Mouse (Mus musculus): Measurements from ENCODE around the gene Agps. TPM values are rescaled to one million over a fixed set of nuclear protein-coding genes. Genes with fewer than 3 reads are reported as not detected.
A peak's percentile ranks its signal among the peaks of the same experiment; 100 is the strongest.

The Agps gene
- polyA plus RNA-seq, 1 experiment from 2014 or later: 66.2 TPM

- DNase-seq (ENCODE audit: low spot score): no peak
- 59% methylated on average over 7 of the region's 7 CpGs for WGBS
- H3K9me3 ChIP-seq (ENCODE audit: control insufficient read depth, low read length): no peaks in the 10 kb centered on the region
- H3K4me1 ChIP-seq (ENCODE audit: control insufficient read depth, insufficient read depth, low read length): no peaks in the 10 kb centered on the region
- no peak overlapping the region for H3K4me2 ChIP-seq (ENCODE audit: low read depth)
- H3K9ac ChIP-seq (ENCODE audit: low read length): no peak overlapping the region
- H3K4me3 ChIP-seq (ENCODE audit: low read depth, low read length): no peak overlapping the region
- no peaks in the 10 kb centered on the region for H3K36me3 ChIP-seq (ENCODE audit: control insufficient read depth, insufficient read depth, low read length)
- no peak for ATAC-seq (ENCODE audit: insufficient read depth, low FRiP score, low TSS enrichment)
- no peak overlapping the region for H3K27ac ChIP-seq (ENCODE audit: low read depth, low read length)
- no peaks in the 10 kb centered on the region for H3K27me3 ChIP-seq (ENCODE audit: control insufficient read depth, insufficient read depth, low read length)
Observed at GRCm38 (mm10) chr2:75823736-75824135, 8.2 kb upstream of the Agps start.

GRCm38 (mm10) chr2:75824144-75824543, 7.8 kb upstream of the Agps start:
- no peak overlapping the region for H3K9ac ChIP-seq (ENCODE audit: low read length)
- no peaks in the 10 kb centered on the region for H3K27me3 ChIP-seq (ENCODE audit: control insufficient read depth, insufficient read depth, low read length)
- 28% methylated on average over 6 of the region's 6 CpGs for WGBS
- DNase-seq (ENCODE audit: low spot score) (no peak), ATAC-seq (ENCODE audit: insufficient read depth, low FRiP score, low TSS enrichment) (no peak)
- H3K36me3 ChIP-seq (ENCODE audit: control insufficient read depth, insufficient read depth, low read length): no peaks in the 10 kb centered on the region
- no peak overlapping the region for H3K4me3 ChIP-seq (ENCODE audit: low read depth, low read length)
- no peaks in the 10 kb centered on the region for H3K9me3 ChIP-seq (ENCODE audit: control insufficient read depth, low read length)
- H3K4me2 ChIP-seq (ENCODE audit: low read depth): no peak overlapping the region
- no peaks in the 10 kb centered on the region for H3K4me1 ChIP-seq (ENCODE audit: control insufficient read depth, insufficient read depth, low read length)
- H3K27ac ChIP-seq (ENCODE audit: low read depth, low read length): no peak overlapping the region

GRCm38 (mm10) chr2:75824846-75825245, 7.1 kb upstream of the Agps start:
- Histone ChIP-seq H3K4me2 (ENCODE audit: low read depth) (no peak overlapping the region), H3K9me3 (ENCODE audit: control insufficient read depth, low read length) (no peaks in the 10 kb centered on the region), H3K4me3 (ENCODE audit: low read depth, low read length) (no peak overlapping the region), H3K9ac (ENCODE audit: low read length) (no peak overlapping the region), H3K27ac (ENCODE audit: low read depth, low read length) (no peak overlapping the region), H3K36me3 (ENCODE audit: control insufficient read depth, insufficient read depth, low read length) (no peaks in the 10 kb centered on the region), H3K4me1 (ENCODE audit: control insufficient read depth, insufficient read depth, low read length) (no peaks in the 10 kb centered on the region), H3K27me3 (ENCODE audit: control insufficient read depth, insufficient read depth, low read length) (no peaks in the 10 kb centered on the region)
- DNase-seq (ENCODE audit: low spot score): peak; percentile 23
- 7% methylated on average over 3 of the region's 3 CpGs for WGBS
- no peak for ATAC-seq (ENCODE audit: insufficient read depth, low FRiP score, low TSS enrichment)

- 63% methylated on average over 1 of the region's 1 CpGs for WGBS
Observed at GRCm38 (mm10) chr2:75825603-75826002, 6.4 kb upstream of the Agps start.

GRCm38 (mm10) chr2:75828931-75829610, 2.9 kb upstream of the Agps start:
- no peaks in the 10 kb centered on the region for H3K9me3 ChIP-seq (ENCODE audit: control insufficient read depth, low read length)
- no peak overlapping the region for H3K27ac ChIP-seq (ENCODE audit: low read depth, low read length)
- no peak overlapping the region for H3K4me2 ChIP-seq (ENCODE audit: low read depth)
- H3K4me3 ChIP-seq (ENCODE audit: low read depth, low read length): no peak overlapping the region
- peaks cover 8% of the 10 kb centered on the region for H3K4me1 ChIP-seq (ENCODE audit: control insufficient read depth, insufficient read depth, low read length)
- 85% methylated on average over 8 of the region's 8 CpGs for WGBS
- H3K36me3 ChIP-seq (ENCODE audit: control insufficient read depth, insufficient read depth, low read length): no peaks in the 10 kb centered on the region
- ATAC-seq (ENCODE audit: insufficient read depth, low FRiP score, low TSS enrichment): no peak
- no peaks in the 10 kb centered on the region for H3K27me3 ChIP-seq (ENCODE audit: control insufficient read depth, insufficient read depth, low read length)
- no peak overlapping the region for H3K9ac ChIP-seq (ENCODE audit: low read length)
- DNase-seq (ENCODE audit: low spot score): no peak

More at GRCm38 (mm10) chr2:75825603-75826002, 6.4 kb upstream of the Agps start:
- Histone ChIP-seq H3K27ac (ENCODE audit: low read depth, low read length) (no peak overlapping the region), H3K9ac (ENCODE audit: low read length) (no peak overlapping the region), H3K36me3 (ENCODE audit: control insufficient read depth, insufficient read depth, low read length) (no peaks in the 10 kb centered on the region), H3K9me3 (ENCODE audit: control insufficient read depth, low read length) (no peaks in the 10 kb centered on the region), H3K4me2 (ENCODE audit: low read depth) (no peak overlapping the region), H3K27me3 (ENCODE audit: control insufficient read depth, insufficient read depth, low read length) (no peaks in the 10 kb centered on the region), H3K4me3 (ENCODE audit: low read depth, low read length) (no peak overlapping the region), H3K4me1 (ENCODE audit: control insufficient read depth, insufficient read depth, low read length) (no peaks in the 10 kb centered on the region)
- ATAC-seq (ENCODE audit: insufficient read depth, low FRiP score, low TSS enrichment) (no peak), DNase-seq (ENCODE audit: low spot score) (no peak)

- Histone ChIP-seq H3K4me1 (ENCODE audit: control insufficient read depth, insufficient read depth, low read length) (peaks cover 8% of the 10 kb centered on the region), H3K9ac (ENCODE audit: low read length) (no peak overlapping the region), H3K36me3 (ENCODE audit: control insufficient read depth, insufficient read depth, low read length) (no peaks in the 10 kb centered on the region), H3K27me3 (ENCODE audit: control insufficient read depth, insufficient read depth, low read length) (no peaks in the 10 kb centered on the region), H3K4me3 (ENCODE audit: low read depth, low read length) (no peak overlapping the region), H3K9me3 (ENCODE audit: control insufficient read depth, low read length) (no peaks in the 10 kb centered on the region), H3K27ac (ENCODE audit: low read depth, low read length) (no peak overlapping the region), H3K4me2 (ENCODE audit: low read depth) (no peak overlapping the region)
- ATAC-seq (ENCODE audit: insufficient read depth, low FRiP score, low TSS enrichment) (no peak), DNase-seq (ENCODE audit: low spot score) (no peak)
- WGBS: 94% methylated on average over 7 of the region's 7 CpGs
Observed at GRCm38 (mm10) chr2:75830233-75830632, 1.7 kb upstream of the Agps start.

- H3K9me3 ChIP-seq (ENCODE audit: control insufficient read depth, low read length): no peaks in the 10 kb centered on the region
- no peaks in the 10 kb centered on the region for H3K27me3 ChIP-seq (ENCODE audit: control insufficient read depth, insufficient read depth, low read length)
- peak overlapping the region; percentile 63; the same call in 1 of the 2 replicates for H3K27ac ChIP-seq (ENCODE audit: low read depth, low read length)
- peaks cover 8% of the 10 kb centered on the region for H3K4me1 ChIP-seq (ENCODE audit: control insufficient read depth, insufficient read depth, low read length)
- peak overlapping the region; percentile 83 for H3K9ac ChIP-seq (ENCODE audit: low read length)
- ATAC-seq (ENCODE audit: insufficient read depth, low FRiP score, low TSS enrichment) (no peak), DNase-seq (ENCODE audit: low spot score) (no peak)
- 2% methylated on average over 5 of the region's 5 CpGs for WGBS
- peak overlapping the region; percentile 84 for H3K4me2 ChIP-seq (ENCODE audit: low read depth)
- H3K4me3 ChIP-seq (ENCODE audit: low read depth, low read length): peak overlapping the region; percentile 78
- H3K36me3 ChIP-seq (ENCODE audit: control insufficient read depth, insufficient read depth, low read length): no peaks in the 10 kb centered on the region
Observed at GRCm38 (mm10) chr2:75832781-75833180, 804 bp downstream of the Agps start.

GRCm38 (mm10) chr2:75834492-75834891, 2.5 kb downstream of the Agps start:
- no peaks in the 10 kb centered on the region for H3K27me3 ChIP-seq (ENCODE audit: control insufficient read depth, insufficient read depth, low read length)
- H3K27ac ChIP-seq (ENCODE audit: low read depth, low read length): no peak overlapping the region
- H3K9me3 ChIP-seq (ENCODE audit: control insufficient read depth, low read length): no peaks in the 10 kb centered on the region
- no peak overlapping the region for H3K4me3 ChIP-seq (ENCODE audit: low read depth, low read length)
- H3K9ac ChIP-seq (ENCODE audit: low read length): no peak overlapping the region
- peaks cover 8% of the 10 kb centered on the region for H3K4me1 ChIP-seq (ENCODE audit: control insufficient read depth, insufficient read depth, low read length)
- H3K4me2 ChIP-seq (ENCODE audit: low read depth): no peak overlapping the region
- no peak for DNase-seq (ENCODE audit: low spot score)
- no peak for ATAC-seq (ENCODE audit: insufficient read depth, low FRiP score, low TSS enrichment)
- 94% methylated on average over 2 of the region's 2 CpGs for WGBS
- H3K36me3 ChIP-seq (ENCODE audit: control insufficient read depth, insufficient read depth, low read length): no peaks in the 10 kb centered on the region

- Histone ChIP-seq H3K9me3 (ENCODE audit: control insufficient read depth, low read length) (no peaks in the 10 kb centered on the region), H3K9ac (ENCODE audit: low read length) (no peak overlapping the region), H3K27me3 (ENCODE audit: control insufficient read depth, insufficient read depth, low read length) (no peaks in the 10 kb centered on the region), H3K4me2 (ENCODE audit: low read depth) (no peak overlapping the region), H3K36me3 (ENCODE audit: control insufficient read depth, insufficient read depth, low read length) (no peaks in the 10 kb centered on the region), H3K4me1 (ENCODE audit: control insufficient read depth, insufficient read depth, low read length) (no peaks in the 10 kb centered on the region; the same call in 1 of the 2 replicates), H3K27ac (ENCODE audit: low read depth, low read length) (no peak overlapping the region), H3K4me3 (ENCODE audit: low read depth, low read length) (no peak overlapping the region)
- no peak for DNase-seq (ENCODE audit: low spot score)
- no peak for ATAC-seq (ENCODE audit: insufficient read depth, low FRiP score, low TSS enrichment)
- 86% methylated on average over 2 of the region's 2 CpGs for WGBS
Observed at GRCm38 (mm10) chr2:75842302-75842701, 10.3 kb downstream of the Agps start.
